Mouse (Mus musculus) thymus, postnatal 0 days (tissue): ENCODE results near the gene Gm20388. TPM values are rescaled to one million over a fixed set of nuclear protein-coding genes. Genes with fewer than 3 reads are reported as not detected.

ENCODE experiments used
- DNase-seq: peaks from one replicate; pipeline ENCODE4 v3.0.0-alpha.2; 2015; ENCODE audit warnings: low spot score
- polyA plus RNA-seq: library from polyadenylated mRNA; unstranded; fragments of >200 nt; fragmentation: Nextera tagmentation; extraction: Ambion mirVana; gene quantifications from 2 replicates; pipeline ENCODE4 v1.2.1, GENCODE M21; 2015

The Gm20388 gene
- polyA plus RNA-seq, 1 experiment from 2014 or later = not detected

GRCm38 (mm10) chr8:120381865-120382264 lies 471.2 kb downstream of the Gm20388 start:
- no peak for DNase-seq

GRCm38 (mm10) chr8:120382436-120383203 lies 472.0 kb downstream of the Gm20388 start:
- no peak for DNase-seq

GRCm38 (mm10) chr8:120383204-120383560 lies 472.5 kb downstream of the Gm20388 start:
- DNase-seq = no peak

GRCm38 (mm10) chr8:120383713-120384112 lies 473.1 kb downstream of the Gm20388 start:
- no peak for DNase-seq

GRCm38 (mm10) chr8:120384745-120385144 lies 474.1 kb downstream of the Gm20388 start:
- no peak for DNase-seq

- no peak for DNase-seq
Measured at GRCm38 (mm10) chr8:120388246-120388645, 477.6 kb downstream of the Gm20388 start.

- DNase-seq = no peak
Measured at GRCm38 (mm10) chr8:120390598-120390997, 480.0 kb downstream of the Gm20388 start.

- DNase-seq = no peak
Measured at GRCm38 (mm10) chr8:120391856-120392255, 481.2 kb downstream of the Gm20388 start.

- DNase-seq = no peak
Measured at GRCm38 (mm10) chr8:120393085-120393484, 482.4 kb downstream of the Gm20388 start.

GRCm38 (mm10) chr8:120393871-120394275 lies 483.2 kb downstream of the Gm20388 start:
- DNase-seq = no peak

- no peak for DNase-seq
Measured at GRCm38 (mm10) chr8:120395892-120396291, 485.3 kb downstream of the Gm20388 start.

- DNase-seq = no peak
Measured at GRCm38 (mm10) chr8:120396756-120397155, 486.1 kb downstream of the Gm20388 start.

GRCm38 (mm10) chr8:120397444-120398411 lies 487.1 kb downstream of the Gm20388 start:
- DNase-seq = no peak

GRCm38 (mm10) chr8:120399212-120399934 lies 488.7 kb downstream of the Gm20388 start:
- peak; percentile 45 for DNase-seq

- no peak for DNase-seq
Measured at GRCm38 (mm10) chr8:120401216-120401615, 490.6 kb downstream of the Gm20388 start.

- DNase-seq = no peak
Measured at GRCm38 (mm10) chr8:120401712-120402111, 491.1 kb downstream of the Gm20388 start.

- DNase-seq = peak; percentile 52
Measured at GRCm38 (mm10) chr8:120403606-120404269, 493.1 kb downstream of the Gm20388 start.

GRCm38 (mm10) chr8:120404609-120405036 lies 494.0 kb downstream of the Gm20388 start:
- DNase-seq = no peak

- DNase-seq = no peak
Measured at GRCm38 (mm10) chr8:120406008-120406632, 495.5 kb downstream of the Gm20388 start.

GRCm38 (mm10) chr8:120407701-120408240 lies 497.1 kb downstream of the Gm20388 start:
- peak; percentile 87 for DNase-seq
